Mouse (Mus musculus) embryonic facial prominence, embryonic 11.5 days (tissue): ENCODE measurements around the gene Ntsr1. TPM values are rescaled to one million over a fixed set of nuclear protein-coding genes. Genes with fewer than 3 reads are reported as not detected.

Source experiments
- ATAC-seq: fragments of 200-750 bp; cut with Nextera tagmentation; replicated peaks from 2 replicates; pipeline ENCODE4 v1.8.0; 2017; ENCODE audit warnings: low read depth; ENCODE audit not compliant: insufficient number of reproducible peaks, low FRiP score, low TSS enrichment
- DNase-seq: peaks from one replicate; pipeline ENCODE4 v3.0.0-alpha.2; 2015; ENCODE audit warnings: low spot score
- H3K27ac ChIP-seq: fragments of 300-500 bp; sonication (generic); replicated peaks from 2 replicates; pipeline ENCODE4 v1.5.1; 2014; ENCODE audit warnings: mild to moderate bottlenecking, low read depth, low read length, control low read depth
- H3K27me3 ChIP-seq: fragments of 300-500 bp; sonication (generic); 2 replicates; pipeline ENCODE4 v1.6.1; 2014; ENCODE audit warnings: mild to moderate bottlenecking, low read length, moderate library complexity, mixed read lengths; ENCODE audit not compliant: control insufficient read depth, insufficient read depth
- H3K36me3 ChIP-seq: fragments of 300-500 bp; sonication (generic); replicated peaks from 2 replicates; pipeline ENCODE4 v1.6.1; 2014; ENCODE audit warnings: low read depth, mild to moderate bottlenecking, low read length, moderate library complexity, mixed read lengths; ENCODE audit not compliant: control insufficient read depth, insufficient read depth
- H3K4me1 ChIP-seq: fragments of 300-500 bp; sonication (generic); 2 replicates; pipeline ENCODE4 v1.6.1; 2014; ENCODE audit warnings: low read length, mixed read lengths; ENCODE audit not compliant: control insufficient read depth, insufficient read depth
- H3K4me2 ChIP-seq: fragments of 300-500 bp; sonication (generic); 2 replicates; pipeline ENCODE4 v1.6.1; 2014; ENCODE audit warnings: low read depth, mild to moderate bottlenecking, control low read depth, low read length, moderate library complexity
- H3K4me3 ChIP-seq: fragments of 300-500 bp; sonication (generic); 2 replicates; pipeline ENCODE4 v1.5.1; 2014; ENCODE audit warnings: low read depth, low read length, control low read depth
- H3K9ac ChIP-seq: fragments of 300-500 bp; sonication (generic); replicated peaks from 2 replicates; pipeline ENCODE4 v1.6.1; 2014; ENCODE audit warnings: mild to moderate bottlenecking, control low read depth, low read length
- H3K9me3 ChIP-seq: fragments of 300-500 bp; sonication (generic); replicated peaks from 2 replicates; pipeline ENCODE4 v1.6.1; 2016; ENCODE audit warnings: mild to moderate bottlenecking, low read length, inconsistent platforms, mixed read lengths; ENCODE audit not compliant: control insufficient read depth
- WGBS: fragments of 180-500 bp; shearing (Covaris S2); extraction: QIAGEN DNeasy Blood & Tissue Kit; methylation state at CpG from one replicate; pipeline ENCODE4 v1.1.7; 2014; 5-methylcytosine and 5-hydroxymethylcytosine counted together
- polyA plus RNA-seq: library from polyadenylated mRNA; unstranded; fragments of >200 nt; fragmentation: Nextera tagmentation; extraction: Ambion mirVana; gene quantifications from 2 replicates; pipeline ENCODE4 v1.2.1, GENCODE M21; 2014

Ntsr1 gene
- polyA plus RNA-seq, 1 experiment from 2014 or later = 0.27 TPM

DNA sequence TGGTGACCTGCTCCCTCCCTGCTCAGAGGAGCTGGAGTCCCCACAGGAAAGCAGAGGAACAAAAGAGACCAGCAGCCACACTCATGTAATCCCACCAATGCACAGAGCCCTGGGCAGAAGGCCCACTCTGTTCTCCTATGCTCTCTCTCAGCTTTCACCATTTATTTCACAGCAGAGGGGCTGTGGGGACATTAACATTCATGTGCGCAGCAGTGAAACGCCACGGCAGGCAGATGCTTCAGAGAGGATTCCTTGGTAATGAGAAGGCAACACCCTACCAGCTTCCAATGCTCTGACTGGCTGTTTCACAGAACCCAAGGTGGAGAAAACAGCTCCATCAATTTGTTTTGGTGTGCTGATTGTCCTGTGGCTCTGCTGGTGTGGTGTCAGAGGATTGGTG, 14.5 kb upstream of the Ntsr1 start:
- 56% methylated on average over 3 of the region's 3 CpGs for WGBS
- DNase-seq (no peak), ATAC-seq (no peak)
- Histone ChIP-seq H3K4me2 (no peak overlapping the region), H3K36me3 (no peaks in the 10 kb centered on the region), H3K9me3 (no peaks in the 10 kb centered on the region), H3K9ac (no peak overlapping the region; the same call in 1 of the 2 replicates), H3K27me3 (no peaks in the 10 kb centered on the region), H3K4me1 (no peaks in the 10 kb centered on the region), H3K27ac (no peak overlapping the region), H3K4me3 (no peak overlapping the region)

DNA sequence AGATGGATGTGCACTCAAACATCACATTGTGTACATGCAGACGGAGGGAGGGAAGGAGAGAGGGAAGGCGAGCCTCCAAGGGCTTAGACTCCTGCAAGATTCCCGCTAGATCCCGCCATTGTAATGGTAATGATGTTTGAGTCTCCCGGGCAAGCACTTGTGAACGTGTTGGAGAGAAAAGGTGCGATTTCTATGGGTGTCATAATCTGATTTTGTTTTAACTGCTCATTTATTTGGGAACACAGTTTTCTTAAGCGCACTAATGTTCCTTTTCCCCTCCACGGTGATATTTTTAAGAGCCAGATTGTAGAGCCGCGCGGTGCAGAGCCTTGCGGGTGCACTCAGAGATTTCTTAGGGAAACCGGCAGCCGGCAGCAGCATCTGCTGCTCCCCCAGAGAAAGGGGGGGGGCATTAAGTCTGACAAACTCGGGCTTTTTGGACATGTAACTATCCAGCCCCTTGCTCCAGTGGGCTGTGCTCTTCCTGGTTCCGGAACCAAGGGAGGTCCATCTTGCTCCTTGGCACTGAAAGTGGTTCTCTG, 11.5 kb upstream of the Ntsr1 start:
- Histone ChIP-seq H3K4me2 (no peak overlapping the region), H3K27me3 (no peaks in the 10 kb centered on the region), H3K4me1 (no peaks in the 10 kb centered on the region), H3K9ac (no peak overlapping the region), H3K9me3 (no peaks in the 10 kb centered on the region), H3K4me3 (no peak overlapping the region), H3K36me3 (no peaks in the 10 kb centered on the region), H3K27ac (no peak overlapping the region)
- DNase-seq (no peak), ATAC-seq (no peak)
- WGBS = 9% methylated on average over 17 of the region's 17 CpGs

DNA sequence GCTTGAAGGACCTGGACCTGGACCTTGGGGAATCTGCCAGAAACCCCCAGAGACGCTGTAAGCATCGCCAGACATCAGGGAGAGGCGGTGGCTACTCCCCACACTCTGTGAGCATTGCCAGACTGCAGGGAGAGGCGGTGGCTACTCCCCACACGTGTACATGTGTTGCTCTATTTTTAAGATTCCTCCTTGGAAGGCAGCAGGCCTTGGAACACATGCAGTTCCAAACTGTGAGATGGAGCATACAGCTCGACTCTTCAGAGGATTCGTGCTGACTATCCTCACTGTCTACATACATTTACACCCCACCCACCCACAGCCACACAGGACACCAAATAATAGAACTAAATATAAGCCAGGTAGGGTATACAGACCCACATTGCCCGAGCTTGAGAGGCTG, 3.9 kb upstream of the Ntsr1 start:
- no peak overlapping the region for H3K27ac ChIP-seq
- H3K4me2 ChIP-seq = no peak overlapping the region
- H3K4me1 ChIP-seq = no peaks in the 10 kb centered on the region; the same call in none of the 2 replicates
- no peak for DNase-seq
- no peak for ATAC-seq
- no peak overlapping the region for H3K9ac ChIP-seq
- no peaks in the 10 kb centered on the region for H3K9me3 ChIP-seq
- 79% methylated on average over 8 of the region's 8 CpGs for WGBS
- H3K4me3 ChIP-seq = no peak overlapping the region
- no peaks in the 10 kb centered on the region for H3K36me3 ChIP-seq
- H3K27me3 ChIP-seq = peaks cover 25% of the 10 kb centered on the region

- Histone ChIP-seq H3K9me3 (no peaks in the 10 kb centered on the region), H3K27me3 (peaks cover 30% of the 10 kb centered on the region), H3K36me3 (no peaks in the 10 kb centered on the region), H3K27ac (no peak overlapping the region), H3K9ac (no peak overlapping the region), H3K4me1 (no peaks in the 10 kb centered on the region; the same call in none of the 2 replicates), H3K4me2 (no peak overlapping the region), H3K4me3 (no peak overlapping the region)
- 48% methylated on average over 13 of the region's 13 CpGs for WGBS
- DNase-seq (no peak), ATAC-seq (no peak)
Measured at GRCm38 (mm10) chr2:180500726-180501125, 950 bp downstream of the Ntsr1 start.

DNA sequence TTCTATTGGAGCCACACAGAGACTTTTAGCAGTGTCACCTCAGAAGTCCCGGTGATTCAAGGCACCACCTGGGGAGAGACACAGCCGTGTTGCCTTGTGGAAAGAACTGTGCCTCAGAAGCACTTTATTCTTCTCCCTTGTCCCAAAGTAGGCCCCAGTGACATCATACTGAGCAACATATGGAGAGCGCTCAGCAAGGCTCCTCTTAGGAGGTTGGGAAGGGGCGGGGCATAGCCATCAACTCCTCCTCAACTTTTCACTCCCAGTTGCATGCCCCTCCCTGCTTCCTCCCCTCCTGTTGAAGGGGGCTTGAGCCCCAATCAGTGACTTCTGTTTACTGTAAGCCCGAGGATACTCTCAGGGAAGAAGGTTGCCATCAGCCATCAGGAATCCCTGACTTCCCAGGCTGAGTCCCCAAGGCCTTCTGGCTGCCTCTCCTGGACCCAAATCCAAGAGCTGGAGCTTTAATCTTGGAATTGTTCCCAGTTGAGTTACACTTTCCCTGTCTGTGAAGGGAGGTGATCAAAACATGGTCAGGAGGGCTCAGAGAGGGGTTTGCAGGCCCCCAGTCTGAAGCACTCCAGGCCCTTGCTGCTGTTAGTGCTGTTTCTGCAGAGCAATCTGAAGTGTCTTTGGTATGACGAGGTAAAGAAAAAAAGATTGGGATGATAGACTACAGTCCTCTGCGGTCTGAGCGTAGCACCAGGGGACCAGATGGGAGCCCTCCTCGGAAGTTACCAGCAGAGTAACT, 1.6 kb downstream of the Ntsr1 start:
- H3K27ac ChIP-seq = no peak overlapping the region
- no peak for DNase-seq
- no peak overlapping the region for H3K9ac ChIP-seq
- no peaks in the 10 kb centered on the region; the same call in none of the 2 replicates for H3K4me1 ChIP-seq
- no peak overlapping the region for H3K4me2 ChIP-seq
- H3K4me3 ChIP-seq = no peak overlapping the region
- WGBS = 40% methylated on average over 9 of the region's 9 CpGs
- no peaks in the 10 kb centered on the region for H3K36me3 ChIP-seq
- no peak for ATAC-seq
- H3K27me3 ChIP-seq = peaks cover 30% of the 10 kb centered on the region
- no peaks in the 10 kb centered on the region for H3K9me3 ChIP-seq

GRCm38 (mm10) chr2:180506281-180506680, 6.5 kb downstream of the Ntsr1 start:
- Histone ChIP-seq H3K9ac (no peak overlapping the region), H3K4me2 (no peak overlapping the region), H3K27me3 (peaks cover 1% of the 10 kb centered on the region; the same call in 1 of the 2 replicates), H3K9me3 (no peaks in the 10 kb centered on the region), H3K27ac (no peak overlapping the region), H3K4me1 (no peaks in the 10 kb centered on the region), H3K36me3 (no peaks in the 10 kb centered on the region), H3K4me3 (no peak overlapping the region)
- DNase-seq (no peak), ATAC-seq (no peak)
- WGBS = 66% methylated on average over 5 of the region's 5 CpGs

- no peak overlapping the region for H3K9ac ChIP-seq
- no peaks in the 10 kb centered on the region for H3K27me3 ChIP-seq
- H3K9me3 ChIP-seq = no peaks in the 10 kb centered on the region
- H3K4me1 ChIP-seq = no peaks in the 10 kb centered on the region
- ATAC-seq (no peak), DNase-seq (no peak)
- no peak overlapping the region for H3K4me2 ChIP-seq
- no peak overlapping the region for H3K27ac ChIP-seq
- no peaks in the 10 kb centered on the region for H3K36me3 ChIP-seq
- WGBS = 71% methylated on average over 14 of the region's 14 CpGs
- no peak overlapping the region for H3K4me3 ChIP-seq
Measured at GRCm38 (mm10) chr2:180508455-180509115, 8.8 kb downstream of the Ntsr1 start.

DNA sequence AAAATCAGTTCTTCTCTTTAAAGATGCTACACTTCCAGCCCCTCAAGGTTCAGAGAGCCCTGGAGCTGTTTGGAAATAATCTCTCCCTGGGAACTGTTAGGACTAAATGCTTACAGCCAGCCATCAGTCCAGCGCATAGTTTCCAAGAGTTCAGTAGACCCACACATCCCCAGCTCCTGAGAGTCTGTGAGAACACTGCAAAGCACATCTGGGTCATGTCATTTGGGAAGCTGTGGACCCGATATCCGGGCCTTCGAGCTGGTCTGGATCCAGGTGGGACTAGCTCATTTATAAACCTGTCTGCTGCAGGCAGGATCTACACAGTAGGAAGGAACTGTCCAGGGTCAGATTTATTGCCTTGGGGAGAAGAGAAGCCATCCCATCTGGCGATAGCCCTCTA, 11.1 kb downstream of the Ntsr1 start:
- Histone ChIP-seq H3K4me1 (no peaks in the 10 kb centered on the region), H3K27ac (no peak overlapping the region), H3K4me2 (no peak overlapping the region), H3K9ac (no peak overlapping the region), H3K27me3 (no peaks in the 10 kb centered on the region), H3K9me3 (no peaks in the 10 kb centered on the region), H3K36me3 (no peaks in the 10 kb centered on the region), H3K4me3 (no peak overlapping the region)
- 79% methylated on average over 5 of the region's 5 CpGs for WGBS
- DNase-seq (no peak), ATAC-seq (no peak)
